Mouse (Mus musculus): ENCODE results near the gene Tpra1.

The Tpra1 gene

DNA sequence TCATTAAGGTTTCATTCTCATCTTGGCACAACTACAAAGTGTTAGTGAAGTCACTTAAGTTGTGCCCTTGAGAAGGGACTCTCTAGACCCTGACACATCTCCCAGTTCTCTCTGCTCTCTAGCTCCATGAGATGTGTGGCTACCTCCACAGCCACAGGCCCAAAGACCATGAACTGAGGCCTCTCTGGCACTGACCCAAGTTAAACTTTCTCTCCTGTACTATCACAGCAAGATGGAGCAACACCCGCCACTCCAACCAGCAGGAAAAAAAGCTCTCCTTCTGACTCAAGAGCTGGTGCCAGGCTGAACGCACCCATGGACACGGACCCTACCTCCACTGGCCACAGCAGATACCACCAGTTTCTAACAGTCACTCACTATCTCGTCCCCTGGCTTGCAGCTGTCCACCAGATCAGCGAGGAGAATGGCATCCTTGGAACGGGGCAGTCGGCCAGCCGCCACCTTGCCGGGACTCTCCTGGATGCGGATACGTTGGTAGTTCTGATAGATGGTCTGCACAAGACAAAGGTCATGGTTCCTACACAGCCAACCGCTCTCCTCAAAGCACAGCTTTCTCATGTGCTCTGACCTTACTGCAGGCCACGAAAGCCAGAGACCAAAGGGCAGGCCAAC, 12.5 kb upstream of the Tpra1 start:
- no peak for DNase-seq (ENCODE audit: low read depth, low spot score)

- DNase-seq (ENCODE audit: low read depth, low spot score): no peak
Observed at GRCm38 (mm10) chr6:88890832-88891231, 11.2 kb upstream of the Tpra1 start.

GRCm38 (mm10) chr6:88893559-88893958, 8.5 kb upstream of the Tpra1 start:
- DNase-seq (ENCODE audit: low read depth, low spot score): peak; percentile 65

GRCm38 (mm10) chr6:88895943-88896342, 6.1 kb upstream of the Tpra1 start:
- DNase-seq (ENCODE audit: low read depth, low spot score): no peak

DNA sequence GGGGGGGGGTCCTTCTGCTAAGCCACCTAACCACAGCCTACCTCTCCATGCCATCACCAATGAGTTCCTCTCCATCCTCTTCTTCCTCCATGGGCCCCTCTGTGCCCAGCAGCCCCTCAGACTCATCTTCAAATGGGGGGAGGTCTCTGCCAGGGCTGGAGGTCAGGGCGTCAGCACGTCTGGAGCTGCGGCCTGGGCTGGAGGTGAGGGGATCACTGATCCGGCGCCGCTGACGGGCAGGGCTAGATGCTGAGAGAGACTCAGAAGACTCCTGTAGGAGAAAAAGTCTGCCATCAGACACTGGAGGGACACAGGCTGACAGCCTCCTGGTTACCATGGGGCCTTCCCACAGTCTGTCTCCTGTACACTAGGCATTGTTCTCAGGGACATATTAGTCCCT, 4.8 kb upstream of the Tpra1 start:
- DNase-seq (ENCODE audit: low read depth, low spot score): no peak

- peak; percentile 97 for DNase-seq (ENCODE audit: low read depth, low spot score)
Observed at GRCm38 (mm10) chr6:88898534-88899048, 3.5 kb upstream of the Tpra1 start, which contains the start of gene Mcm2. Gene Mcm2, minus strand, starts transcription at chr6:88898780.

- DNase-seq (ENCODE audit: low read depth, low spot score): no peak
Observed at GRCm38 (mm10) chr6:88899086-88899485, 3.0 kb upstream of the Tpra1 start.

GRCm38 (mm10) chr6:88899628-88900027, 2.4 kb upstream of the Tpra1 start:
- DNase-seq (ENCODE audit: low read depth, low spot score): no peak

DNA sequence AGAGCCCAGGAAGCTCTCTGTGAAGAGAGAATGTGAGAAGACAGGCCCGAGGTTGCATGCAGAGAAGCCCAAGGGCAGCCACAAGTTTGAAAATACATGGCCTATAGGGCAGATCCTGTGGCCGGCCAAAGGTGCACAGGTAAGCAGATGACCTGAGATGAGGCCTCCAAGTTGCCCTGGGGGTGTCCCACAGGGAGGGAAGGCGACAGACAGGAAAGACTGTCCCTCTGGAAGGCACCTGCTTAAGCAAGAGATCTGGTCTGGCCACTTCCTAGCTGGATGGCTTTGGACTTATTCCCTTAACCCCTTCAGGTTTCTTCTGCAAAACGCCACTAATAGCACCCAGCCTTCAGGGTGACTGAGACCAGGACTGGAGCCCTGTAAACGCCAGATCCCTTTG, 580 bp upstream of the Tpra1 start:
- DNase-seq (ENCODE audit: low read depth, low spot score): peak; percentile 26

DNA sequence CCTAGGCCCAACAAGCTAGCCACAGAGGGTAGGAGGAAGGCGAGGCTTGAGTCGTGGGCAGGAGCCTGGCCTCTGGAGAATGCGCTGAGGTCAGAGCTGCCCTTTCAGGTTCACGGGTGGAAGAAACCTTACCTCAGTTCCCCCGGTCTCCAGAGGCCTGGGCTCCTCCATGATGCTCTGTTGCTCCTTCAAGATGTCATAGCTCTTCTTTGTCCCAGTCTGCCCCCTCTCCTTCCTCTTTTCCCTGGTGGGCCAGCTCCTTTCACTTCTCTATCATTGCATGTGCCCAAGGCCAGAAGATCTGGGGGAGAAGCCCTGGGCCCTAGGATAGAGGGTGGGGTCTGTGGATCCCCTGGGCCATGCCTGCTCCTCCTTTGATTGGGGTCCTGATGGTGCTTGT, 1.7 kb downstream of the Tpra1 start:
- DNase-seq (ENCODE audit: low read depth, low spot score): no peak

DNA sequence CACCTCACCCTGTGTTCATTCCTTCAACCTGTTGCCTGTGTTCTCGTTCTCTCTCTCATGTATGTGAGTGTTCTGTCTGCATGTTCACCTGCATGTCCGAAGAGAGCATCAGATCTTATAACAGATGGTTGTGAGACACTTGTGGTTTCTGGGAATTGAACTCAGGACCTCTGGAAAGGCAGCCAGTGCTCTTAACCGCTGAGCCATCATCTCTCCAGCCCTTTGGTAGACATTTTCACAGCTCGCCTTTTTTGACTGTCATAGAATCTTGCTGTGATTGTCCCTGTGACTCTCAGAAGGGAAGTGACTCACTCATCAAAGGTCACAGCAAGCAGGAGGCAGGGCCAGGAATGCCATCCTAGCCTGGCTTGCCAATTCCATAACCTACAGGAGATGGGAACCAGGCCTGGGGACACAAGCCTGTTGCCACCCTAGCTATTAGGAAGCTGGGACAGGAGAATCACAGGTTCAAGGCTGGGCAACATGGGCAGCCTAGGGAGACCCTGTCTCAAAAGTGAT, 2.5 kb downstream of the Tpra1 start:
- DNase-seq (ENCODE audit: low read depth, low spot score): no peak

DNA sequence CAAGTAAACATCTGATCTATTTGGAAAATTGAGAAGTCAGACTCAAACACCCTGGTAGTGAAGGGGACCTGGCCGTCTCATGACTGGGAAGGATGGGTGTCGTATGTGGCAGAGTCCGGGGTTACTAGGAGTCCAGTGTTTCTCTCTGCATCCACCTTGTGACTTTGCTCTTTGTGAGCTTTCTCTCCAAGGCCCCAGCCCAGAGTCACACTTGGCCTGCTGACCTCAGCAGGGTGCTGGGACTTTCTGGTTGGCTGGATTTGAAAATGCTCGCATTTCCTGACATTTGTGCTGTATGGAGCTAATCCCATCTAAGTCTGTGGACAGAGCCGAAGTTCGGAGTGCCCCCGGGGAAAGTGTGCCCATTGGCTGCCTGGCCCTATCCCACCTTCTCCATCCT, 3.0 kb downstream of the Tpra1 start:
- no peak for DNase-seq (ENCODE audit: low read depth, low spot score)

DNA sequence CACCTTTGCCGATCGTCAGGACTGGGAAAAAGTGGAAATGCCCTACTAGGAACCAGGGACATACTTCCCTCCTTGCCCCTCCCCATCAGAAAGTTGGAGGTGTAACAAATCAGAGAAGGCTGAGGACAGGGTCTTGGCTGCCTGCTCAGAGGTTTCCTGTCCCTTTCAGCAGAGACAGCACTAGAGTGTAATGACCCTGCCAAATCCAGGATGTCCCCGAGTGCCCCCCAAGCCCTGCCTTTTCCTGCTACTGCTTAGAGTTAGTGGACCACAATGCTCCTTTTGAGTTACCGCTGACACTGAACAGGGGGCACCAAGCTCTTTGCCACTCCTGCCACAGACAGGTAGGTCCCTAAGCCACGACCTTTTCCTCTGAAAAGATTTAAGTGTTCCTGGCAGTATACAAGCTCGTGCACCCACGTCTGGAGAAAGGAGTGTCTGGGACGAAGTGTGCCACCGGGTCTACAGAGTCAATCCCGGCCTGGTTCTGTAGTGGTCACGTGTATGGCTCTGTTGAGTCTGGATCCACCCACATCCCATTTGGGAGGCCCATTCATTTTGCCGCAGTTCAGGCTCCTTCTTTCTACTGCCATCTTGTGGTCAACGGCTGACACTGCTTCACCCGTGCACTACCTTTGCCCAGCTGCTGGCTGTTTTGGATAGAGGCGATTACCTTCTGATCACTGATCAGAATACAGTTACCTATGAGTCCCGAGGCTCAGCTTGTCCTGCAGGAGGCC, 4.5 kb downstream of the Tpra1 start:
- DNase-seq (ENCODE audit: low read depth, low spot score): peak; percentile 77

- no peak for DNase-seq (ENCODE audit: low read depth, low spot score)
Observed at GRCm38 (mm10) chr6:88909151-88909550, 7.1 kb downstream of the Tpra1 start.

DNA sequence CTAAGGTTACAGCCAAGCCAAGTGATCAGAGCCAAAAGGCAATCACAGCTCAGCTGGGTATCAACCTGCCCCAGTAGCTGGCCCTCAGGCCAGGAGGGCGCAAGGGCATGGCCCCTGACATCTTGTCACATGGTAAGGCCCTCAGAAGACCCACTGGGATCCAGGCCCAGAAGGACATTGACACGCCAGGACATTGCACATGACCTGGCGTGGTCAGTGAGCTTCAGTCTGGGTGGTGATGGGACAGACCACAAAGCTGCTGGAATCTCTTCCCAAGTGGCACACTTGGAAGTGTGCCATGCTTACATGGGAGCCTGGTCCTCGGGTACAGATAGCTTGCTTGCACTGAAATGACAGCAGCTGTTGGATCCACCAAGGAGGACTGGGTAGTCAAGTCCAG, 11.0 kb downstream of the Tpra1 start:
- DNase-seq (ENCODE audit: low read depth, low spot score): no peak

DNA sequence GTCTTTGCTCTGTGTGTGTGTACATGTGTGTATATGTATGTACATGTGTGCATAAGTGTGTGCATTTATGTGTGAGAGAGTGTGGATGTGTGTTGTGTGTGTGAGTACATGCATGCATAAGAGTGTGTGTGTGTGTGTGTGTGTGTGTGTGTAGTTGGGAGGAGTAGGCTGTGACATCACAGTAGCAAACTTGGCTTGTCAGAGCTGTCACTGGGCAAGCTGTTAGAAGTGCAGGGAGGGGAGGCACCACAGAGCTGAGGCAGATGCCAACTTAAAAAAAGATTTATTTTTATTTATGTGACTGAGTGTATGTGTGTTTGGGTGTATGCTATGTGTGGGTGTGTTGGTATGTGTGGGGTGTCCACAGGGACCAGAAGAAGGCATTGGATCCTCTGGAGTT, 11.4 kb downstream of the Tpra1 start:
- no peak for DNase-seq (ENCODE audit: low read depth, low spot score)

- DNase-seq (ENCODE audit: low read depth, low spot score): no peak
Observed at GRCm38 (mm10) chr6:88914799-88915198, 12.7 kb downstream of the Tpra1 start.

DNA sequence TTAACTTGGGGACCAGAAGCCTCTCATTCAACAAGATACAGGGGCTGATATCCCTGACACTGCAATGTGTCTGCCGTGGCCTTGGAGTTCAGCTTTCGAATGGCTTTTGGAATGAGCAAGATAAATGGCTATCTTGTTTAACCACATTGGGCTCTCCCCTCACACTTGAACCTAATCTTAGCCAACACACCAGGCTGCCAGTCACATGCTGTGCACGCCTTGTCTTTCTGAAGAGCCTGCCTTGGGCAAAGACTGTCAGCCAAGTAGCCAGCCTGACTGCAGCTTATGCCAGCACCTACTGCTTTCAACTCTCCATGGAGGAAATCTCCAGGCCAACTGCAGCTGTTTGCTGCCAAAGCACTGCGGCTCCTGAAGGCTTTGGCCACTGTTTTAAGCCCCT, 13.5 kb downstream of the Tpra1 start:
- DNase-seq (ENCODE audit: low read depth, low spot score): no peak

- DNase-seq (ENCODE audit: low read depth, low spot score): peak; percentile 60
Observed at GRCm38 (mm10) chr6:88916153-88916552, 14.1 kb downstream of the Tpra1 start.

DNA sequence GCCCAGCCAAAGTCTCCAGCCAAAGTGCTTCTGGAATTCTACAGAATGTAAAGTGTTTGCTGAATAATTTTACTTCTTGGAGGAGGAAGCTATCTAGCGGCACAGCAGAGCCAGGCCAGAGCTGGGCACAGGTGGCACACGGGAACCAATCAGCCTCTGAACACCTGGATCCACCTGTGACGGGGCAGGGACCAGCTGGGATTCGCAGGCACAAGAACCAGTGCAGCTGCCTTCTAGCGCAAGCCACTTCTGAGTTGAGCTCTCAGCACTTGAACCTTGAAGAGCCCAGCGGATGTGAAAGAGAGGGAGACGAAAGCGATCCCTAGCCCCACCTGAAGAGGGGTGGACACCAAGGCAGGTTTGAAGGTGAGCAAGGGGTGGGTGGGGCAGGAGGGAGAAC, 16.8 kb downstream of the Tpra1 start:
- no peak for DNase-seq (ENCODE audit: low read depth, low spot score)

DNA sequence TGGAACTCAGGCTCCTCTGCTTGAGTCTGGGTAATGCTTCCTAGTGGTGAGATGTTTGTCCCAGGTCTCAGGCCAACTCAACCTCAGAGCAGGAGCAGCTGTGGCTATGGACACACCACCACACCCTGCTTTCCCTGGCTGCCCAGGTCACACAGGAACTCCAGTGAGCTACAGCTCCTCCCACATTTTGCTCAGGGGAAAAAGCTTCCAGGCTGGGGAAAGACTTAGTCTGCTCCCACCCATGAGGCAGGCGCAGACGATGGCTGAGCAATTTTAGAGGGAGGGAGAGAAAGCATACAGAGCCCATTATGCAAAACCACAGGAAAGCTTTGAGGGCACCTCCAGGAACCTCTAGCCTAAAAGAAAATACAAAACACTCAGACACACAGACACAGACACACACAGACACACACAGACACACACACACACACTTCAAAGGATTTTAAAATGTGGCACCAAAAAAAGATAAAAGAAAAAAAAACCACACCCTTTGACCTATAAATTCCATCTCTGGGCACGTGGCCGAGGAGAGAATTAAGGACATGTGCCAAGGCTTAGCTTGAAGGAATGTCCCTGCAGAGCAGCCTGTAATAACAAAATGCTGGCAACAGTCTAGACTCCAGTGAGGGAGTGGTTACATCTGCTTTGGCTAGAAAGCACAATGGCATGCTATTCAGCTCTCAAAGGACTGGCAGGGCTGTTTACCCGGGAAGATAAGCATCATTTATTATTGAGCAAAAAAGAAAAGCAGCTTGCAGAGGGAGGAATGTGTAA, 22.6 kb downstream of the Tpra1 start:
- no peak for DNase-seq (ENCODE audit: low read depth, low spot score)

- DNase-seq (ENCODE audit: low read depth, low spot score): no peak
Observed at GRCm38 (mm10) chr6:88925640-88926205, 23.7 kb downstream of the Tpra1 start.

Measured in CD4-positive helper T cell, adult 2 months (primary cell).